Mouse (Mus musculus) lung, postnatal 14 days (tissue): ENCODE measurements around the gene Tcerg1l.

Source experiments
- DNase-seq: peaks from one replicate; pipeline ENCODE4 v3.0.0; 2021

Gene Tcerg1l

GRCm38 (mm10) chr7:138356655-138357449, 40.7 kb downstream of the Tcerg1l start:
- no peak for DNase-seq

GRCm38 (mm10) chr7:138345451-138345850, 52.1 kb downstream of the Tcerg1l start:
- no peak for DNase-seq

GRCm38 (mm10) chr7:138338451-138338850, 59.1 kb downstream of the Tcerg1l start:
- no peak for DNase-seq

GRCm38 (mm10) chr7:138337946-138338345, 59.6 kb downstream of the Tcerg1l start:
- DNase-seq, result no peak

- no peak for DNase-seq
Observed at GRCm38 (mm10) chr7:138332504-138333168, 64.9 kb downstream of the Tcerg1l start.

- DNase-seq, result no peak
Observed at GRCm38 (mm10) chr7:138331266-138331665, 66.3 kb downstream of the Tcerg1l start.

GRCm38 (mm10) chr7:138328637-138329036, 68.9 kb downstream of the Tcerg1l start:
- no peak for DNase-seq

- DNase-seq, result no peak
Observed at GRCm38 (mm10) chr7:138326760-138327159, 70.8 kb downstream of the Tcerg1l start.

GRCm38 (mm10) chr7:138313733-138314132, 83.8 kb downstream of the Tcerg1l start:
- DNase-seq, result no peak

- DNase-seq, result no peak
Observed at GRCm38 (mm10) chr7:138306126-138306525, 91.4 kb downstream of the Tcerg1l start.

- DNase-seq, result peak; percentile 2
Observed at GRCm38 (mm10) chr7:138284790-138285189, 112.7 kb downstream of the Tcerg1l start.

- DNase-seq, result no peak
Observed at GRCm38 (mm10) chr7:138275263-138275662, 122.3 kb downstream of the Tcerg1l start.

- DNase-seq, result no peak
Observed at GRCm38 (mm10) chr7:138271328-138271727, 126.2 kb downstream of the Tcerg1l start.

- no peak for DNase-seq
Observed at GRCm38 (mm10) chr7:138269386-138269785, 128.1 kb downstream of the Tcerg1l start.

GRCm38 (mm10) chr7:138267976-138268646, 129.4 kb downstream of the Tcerg1l start:
- DNase-seq, result no peak

- DNase-seq, result no peak
Observed at GRCm38 (mm10) chr7:138248612-138249011, 148.9 kb downstream of the Tcerg1l start.

GRCm38 (mm10) chr7:138248176-138248575, 149.4 kb downstream of the Tcerg1l start:
- DNase-seq, result no peak

GRCm38 (mm10) chr7:138246684-138247083, 150.8 kb downstream of the Tcerg1l start:
- DNase-seq, result no peak

- DNase-seq, result no peak
Observed at GRCm38 (mm10) chr7:138242229-138242628, 155.3 kb downstream of the Tcerg1l start.

GRCm38 (mm10) chr7:138237708-138238225, 159.8 kb downstream of the Tcerg1l start:
- no peak for DNase-seq

GRCm38 (mm10) chr7:138224252-138224651, 173.3 kb downstream of the Tcerg1l start:
- DNase-seq, result no peak

GRCm38 (mm10) chr7:138222951-138223350, 174.6 kb downstream of the Tcerg1l start:
- DNase-seq, result no peak

- peak; percentile 37 for DNase-seq
Observed at GRCm38 (mm10) chr7:138217556-138218098, 179.9 kb downstream of the Tcerg1l start.
